Mouse (Mus musculus) olfactory bulb, adult 2 months (tissue): Measurements from ENCODE around the gene Sap25.

Experiments used
- CTCF ChIP-seq: fragments of 200-500 bp; IDR thresholded peaks from 2 replicates; pipeline ENCODE4 v1.5.1; 2012; ENCODE audit warnings: low read depth, mild to moderate bottlenecking, low read length, moderate library complexity; ENCODE audit not compliant: insufficient read depth
- POLR2A ChIP-seq: fragments of 200-500 bp; IDR thresholded peaks from 2 replicates; pipeline ENCODE4 v1.6.1; 2012; ENCODE audit warnings: mild to moderate bottlenecking, low read depth, low read length, moderate library complexity; ENCODE audit not compliant: insufficient read depth

- TF ChIP-seq POLR2A (no peak), CTCF (no peak)
Measured at GRCm38 (mm10) chr5:137613076-137613475, 28.1 kb upstream of the Sap25 start.
